Comparison of ENCODE assay signal across 8 mouse cellular contexts in genomic region chr4:117218517-117219219, GRCm38 (mm10). TPM values are rescaled to one million over a fixed set of nuclear protein-coding genes. Genes with fewer than 3 reads are reported as not detected.
DNase-seq lines count a peak whose midpoint lies in the region; ATAC-seq lines count a peak whose summit lies in the region.

No protein-coding gene starts in this region.

- intact Hi-C loops in heart, postnatal 25 days (cut with DNase I), result loop anchor here (5.0 kb wide), 1 partner anchor 216 kb away; no protein-coding TSS in a partner anchor

- no peaks in the 10 kb centered on the region for H3K27me3 ChIP-seq in embryonic facial prominence, embryonic 11.5 days (ENCODE audit: control insufficient read depth, insufficient read depth, low read length)

- H3K4me2 ChIP-seq in embryonic facial prominence, embryonic 11.5 days (ENCODE audit: low read depth, low read length), result no peak overlapping the region

- ATAC-seq in embryonic facial prominence, embryonic 11.5 days (replicated peaks; ENCODE audit: insufficient number of reproducible peaks, low FRiP score, low TSS enrichment, low read depth), result no peak
- peak; percentile 84 to 85 for ATAC-seq in hematopoietic stem cell, adult 5-6 weeks (replicated peaks in 1 of 2; ENCODE audit: insufficient read depth in 1 of 2, low FRiP score in 2 of 2, low TSS enrichment in 1 of 2, low read depth in 1 of 2, poor library complexity in 2 of 2, severe bottlenecking in 2 of 2)

- 37% methylated on average over 10 of the region's 10 CpGs for WGBS in embryonic facial prominence, embryonic 11.5 days

- H3K9ac ChIP-seq in embryonic facial prominence, embryonic 11.5 days (replicated peaks; ENCODE audit: low read length), result no peak overlapping the region

- H3K27ac ChIP-seq in embryonic facial prominence, embryonic 11.5 days (replicated peaks; ENCODE audit: low read depth, low read length), result no peak overlapping the region

- H3K36me3 ChIP-seq in embryonic facial prominence, embryonic 11.5 days (replicated peaks; ENCODE audit: control insufficient read depth, insufficient read depth, low read depth, low read length), result no peaks in the 10 kb centered on the region

- H3K4me1 ChIP-seq in embryonic facial prominence, embryonic 11.5 days (ENCODE audit: control insufficient read depth, insufficient read depth, low read length), result no peaks in the 10 kb centered on the region

- H3K9me3 ChIP-seq in embryonic facial prominence, embryonic 11.5 days (replicated peaks; ENCODE audit: control insufficient read depth, low read length), result no peaks in the 10 kb centered on the region

- no peak overlapping the region for H3K4me3 ChIP-seq in embryonic facial prominence, embryonic 11.5 days (ENCODE audit: low read depth, low read length)

- peak; percentile 44 to 72 for DNase-seq in heart, adult 18-20 months
- DNase-seq in heart, postnatal 25 days (ENCODE audit: low spot score), result no peak
- peak; percentile 67 for DNase-seq in adipocyte (ENCODE audit: low spot score)
- peak; percentile 82 for DNase-seq in embryonic facial prominence, embryonic 11.5 days (ENCODE audit: low spot score)
- peak; percentile 63 for DNase-seq in layer of hippocampus, adult 9-10 months (ENCODE audit: low spot score)
- peak; percentile 73 to 75 for DNase-seq in lung, postnatal 4 days
- peak; percentile 39 for DNase-seq in skeletal muscle tissue, adult 2 months (ENCODE audit: low read depth, low spot score)

RNA-seq across cellular contexts. Expression of gene Tmem53, which starts 33.1 kb away (rescaled TPM):
- 10 to 100 TPM; 24.8 to 35.7 TPM for total RNA-seq in heart, adult 18-20 months (2021)
- total RNA-seq in heart, postnatal 25 days (2021), result 10 to 100 TPM; 23.8 to 30.3 TPM
- 9.3 and 10.6 TPM in 2 replicates for polyA plus RNA-seq in embryonic facial prominence, embryonic 11.5 days (2014; fragmentation: Nextera tagmentation; extraction: Ambion mirVana)
- total RNA-seq in hematopoietic stem cell, adult 5-6 weeks (2017), result 3.8 TPM in 1 of 2 replicates, not detected in the other

RNA-seq across cellular contexts. Expression of gene Armh1, which starts 33.3 kb away (rescaled TPM):
- under 1 TPM in 1 of 2 experiments, not detected in 1; 0.15 TPM for total RNA-seq in heart, adult 18-20 months (2021)
- not detected for total RNA-seq in heart, postnatal 25 days (2021)
- polyA plus RNA-seq in embryonic facial prominence, embryonic 11.5 days (2014; fragmentation: Nextera tagmentation; extraction: Ambion mirVana), result 0.17 TPM in 1 of 2 replicates, not detected in the other
- total RNA-seq in hematopoietic stem cell, adult 5-6 weeks (2017), result not detected in 2 replicates

RNA-seq across cellular contexts. Expression of gene Kif2c, which starts 36.2 kb away (rescaled TPM):
- under 1 TPM; 0.30 to 0.36 TPM for total RNA-seq in heart, adult 18-20 months (2021)
- under 1 TPM; 0.31 to 0.34 TPM for total RNA-seq in heart, postnatal 25 days (2021)
- 111 and 137 TPM in 2 replicates for polyA plus RNA-seq in embryonic facial prominence, embryonic 11.5 days (2014; fragmentation: Nextera tagmentation; extraction: Ambion mirVana)
- 21.9 and 30.0 TPM in 2 replicates for total RNA-seq in hematopoietic stem cell, adult 5-6 weeks (2017)

Comparison
In these comparisons a context has a peak if more than half of its experiments do, and no peak if none do; other contexts are left out.
1. RNA of gene Kif2c, which starts 36.2 kb away (total RNA-seq): 21.9 to 30.0 TPM in hematopoietic stem cell, adult 5-6 weeks; 0.30 to 0.36 TPM in heart, adult 18-20 months and 0.31 to 0.34 TPM in heart, postnatal 25 days; every median in the first group is over 10 times any median in the second.